Mouse (Mus musculus) intestine, embryonic 14.5 days (tissue): Measurements from ENCODE around the gene Agpat1. TPM values are rescaled to one million over a fixed set of nuclear protein-coding genes. Genes with fewer than 3 reads are reported as not detected.
A peak's percentile ranks its signal among the peaks of the same experiment; 100 is the strongest.

ENCODE experiments used
- ATAC-seq: fragments of 200-750 bp; cut with Nextera tagmentation; replicated peaks from 2 replicates; pipeline ENCODE4 v1.8.0; 2017; ENCODE audit warnings: low read depth, moderate number of reproducible peaks, moderate TSS enrichment, moderate library complexity; ENCODE audit not compliant: low FRiP score, low TSS enrichment
- DNase-seq: peaks from one replicate; pipeline ENCODE4 v3.0.0-alpha.2; 2018; ENCODE audit warnings: low spot score
- H3K27ac ChIP-seq: fragments of 300-500 bp; sonication (generic); 2 replicates; pipeline ENCODE4 v1.5.1; 2014; ENCODE audit warnings: low read depth, mild to moderate bottlenecking, control low read depth
- H3K27me3 ChIP-seq: fragments of 300-500 bp; sonication (generic); replicated peaks from 2 replicates; pipeline ENCODE4 v1.6.1; 2014; ENCODE audit warnings: low read length, control low read depth; ENCODE audit not compliant: control insufficient read depth, insufficient read depth
- H3K36me3 ChIP-seq: fragments of 300-500 bp; sonication (generic); 2 replicates; pipeline ENCODE4 v1.6.1; 2014; ENCODE audit warnings: low read length, control low read depth; ENCODE audit not compliant: control insufficient read depth, insufficient read depth
- H3K4me1 ChIP-seq: fragments of 300-500 bp; sonication (generic); replicated peaks from 2 replicates; pipeline ENCODE4 v1.6.1; 2014; ENCODE audit warnings: low read length, control low read depth, mixed read lengths; ENCODE audit not compliant: control insufficient read depth, insufficient read depth
- H3K4me2 ChIP-seq: fragments of 300-500 bp; sonication (generic); 2 replicates; pipeline ENCODE4 v1.6.1; 2014; ENCODE audit warnings: low read length
- H3K4me3 ChIP-seq: fragments of 300-500 bp; sonication (generic); 2 replicates; pipeline ENCODE4 v1.5.1; 2014; ENCODE audit warnings: low read depth, low read length, control low read depth, mixed read lengths
- H3K9ac ChIP-seq: fragments of 300-500 bp; sonication (generic); 2 replicates; pipeline ENCODE4 v1.6.1; 2014; ENCODE audit warnings: mild to moderate bottlenecking, low read length
- H3K9me3 ChIP-seq: fragments of 300-500 bp; sonication (generic); 2 replicates; pipeline ENCODE4 v1.6.1; 2016; ENCODE audit warnings: low read length, control low read depth; ENCODE audit not compliant: control insufficient read depth
- WGBS: fragments of 180-500 bp; shearing (Covaris S2); extraction: QIAGEN DNeasy Blood & Tissue Kit; methylation state at CpG from one replicate; pipeline ENCODE4 v1.1.7; 2014; 5-methylcytosine and 5-hydroxymethylcytosine counted together
- polyA plus RNA-seq: library from polyadenylated mRNA; unstranded; fragments of >200 nt; fragmentation: Nextera tagmentation; extraction: Ambion mirVana; gene quantifications from 2 replicates; pipeline ENCODE4 v1.2.1, GENCODE M21; 2014

The Agpat1 gene
- polyA plus RNA-seq, 1 experiment from 2014 or later = 62.3 TPM

- Histone ChIP-seq H3K4me2 (peak overlapping the region; percentile 98), H3K9me3 (no peaks in the 10 kb centered on the region), H3K4me3 (peak overlapping the region; percentile 83), H3K4me1 (peaks cover 57% of the 10 kb centered on the region), H3K27ac (peak overlapping the region; percentile 95), H3K36me3 (peaks cover 24% of the 10 kb centered on the region), H3K9ac (peak overlapping the region; percentile 91), H3K27me3 (no peaks in the 10 kb centered on the region)
- 1% methylated on average over 27 of the region's 32 CpGs for WGBS
- DNase-seq (peak; percentile 77), ATAC-seq (peak; percentile 17; the same call in 1 of the 2 replicates)
Measured at GRCm38 (mm10) chr17:34592581-34593549, 11.2 kb upstream of the Agpat1 start.

- WGBS = 32% methylated on average over 31 of the region's 34 CpGs
- DNase-seq (no peak), ATAC-seq (no peak)
- no peaks in the 10 kb centered on the region for H3K27me3 ChIP-seq
- peak overlapping the region; percentile 98 for H3K4me2 ChIP-seq
- H3K9ac ChIP-seq = peak overlapping the region; percentile 91
- H3K36me3 ChIP-seq = peaks cover 24% of the 10 kb centered on the region
- H3K4me3 ChIP-seq = peak overlapping the region; percentile 83
- no peaks in the 10 kb centered on the region for H3K9me3 ChIP-seq
- H3K27ac ChIP-seq = peak overlapping the region; percentile 95; the same call in 1 of the 2 replicates
- H3K4me1 ChIP-seq = peaks cover 56% of the 10 kb centered on the region
Measured at GRCm38 (mm10) chr17:34593752-34594525, 10.1 kb upstream of the Agpat1 start.

GRCm38 (mm10) chr17:34596098-34596497 lies 8.0 kb upstream of the Agpat1 start:
- no peak overlapping the region for H3K9ac ChIP-seq
- no peak overlapping the region for H3K4me2 ChIP-seq
- H3K27me3 ChIP-seq = no peaks in the 10 kb centered on the region
- H3K4me1 ChIP-seq = peaks cover 34% of the 10 kb centered on the region
- DNase-seq (no peak), ATAC-seq (no peak)
- 60% methylated on average over 8 of the region's 8 CpGs for WGBS
- H3K9me3 ChIP-seq = no peaks in the 10 kb centered on the region
- H3K36me3 ChIP-seq = peaks cover 35% of the 10 kb centered on the region
- no peak overlapping the region for H3K27ac ChIP-seq
- H3K4me3 ChIP-seq = no peak overlapping the region

DNA sequence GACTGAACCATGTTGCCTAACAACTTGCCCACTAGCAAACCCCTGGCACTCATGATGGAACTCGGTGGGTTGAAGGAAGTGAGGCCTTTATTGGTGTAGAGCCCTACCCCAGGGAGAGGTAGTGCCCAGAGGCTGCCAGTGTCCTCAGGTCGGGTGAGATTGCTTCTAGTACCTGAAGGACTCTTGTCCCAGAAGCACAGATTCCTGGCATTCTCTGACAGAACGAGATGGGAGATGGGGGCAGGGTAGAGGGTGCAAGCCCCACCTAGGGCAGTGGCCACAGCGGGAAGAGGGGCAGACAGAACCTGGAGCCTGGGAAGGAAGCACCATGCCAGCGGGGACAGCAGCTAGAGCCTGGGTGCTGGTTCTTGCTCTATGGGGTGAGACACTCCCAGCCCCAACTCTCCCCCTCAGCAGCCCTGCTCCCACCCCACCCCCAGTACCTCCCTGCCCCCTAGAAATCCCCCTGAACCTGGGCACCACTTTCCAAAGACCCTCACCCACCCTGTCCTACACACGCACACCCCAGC lies 6.4 kb upstream of the Agpat1 start, which contains the start of gene Ager:
TSS of gene Ager (plus strand) at position 297 of the 530 bp plus-strand sequence.
- H3K4me2 ChIP-seq = no peak within 1 kb of the TSS
- no peaks in the 10 kb centered on the region for H3K27me3 ChIP-seq
- no peak for DNase-seq
- H3K4me1 ChIP-seq = peaks cover 36% of the 10 kb centered on the region
- no peak within 1 kb of the TSS for H3K4me3 ChIP-seq
- WGBS = 18% methylated on average over 6 of the region's 6 CpGs
- no peaks in the 10 kb centered on the region for H3K9me3 ChIP-seq
- peaks cover 42% of the 10 kb centered on the region for H3K36me3 ChIP-seq
- ATAC-seq = no peak
- no peak within 1 kb of the TSS for H3K9ac ChIP-seq
- H3K27ac ChIP-seq = no peak within 1 kb of the TSS

- 76% methylated on average over 9 of the region's 9 CpGs for WGBS
- Histone ChIP-seq H3K4me2 (no peak overlapping the region), H3K9ac (no peak overlapping the region), H3K27me3 (no peaks in the 10 kb centered on the region), H3K4me1 (peaks cover 31% of the 10 kb centered on the region), H3K4me3 (no peak overlapping the region), H3K27ac (no peak overlapping the region), H3K9me3 (no peaks in the 10 kb centered on the region), H3K36me3 (peaks cover 35% of the 10 kb centered on the region)
- no peak for ATAC-seq
- DNase-seq = no peak
Measured at GRCm38 (mm10) chr17:34599891-34600290, 4.2 kb upstream of the Agpat1 start.

- H3K27ac ChIP-seq = no peak overlapping the region
- H3K9me3 ChIP-seq = no peaks in the 10 kb centered on the region
- H3K4me3 ChIP-seq = no peak overlapping the region
- H3K4me1 ChIP-seq = peaks cover 38% of the 10 kb centered on the region
- H3K4me2 ChIP-seq = no peak overlapping the region
- H3K27me3 ChIP-seq = no peaks in the 10 kb centered on the region
- DNase-seq (no peak), ATAC-seq (no peak)
- WGBS = 80% methylated on average over 12 of the region's 12 CpGs
- H3K9ac ChIP-seq = no peak overlapping the region
- H3K36me3 ChIP-seq = peaks cover 19% of the 10 kb centered on the region
Measured at GRCm38 (mm10) chr17:34601796-34602195, 2.3 kb upstream of the Agpat1 start.

DNA sequence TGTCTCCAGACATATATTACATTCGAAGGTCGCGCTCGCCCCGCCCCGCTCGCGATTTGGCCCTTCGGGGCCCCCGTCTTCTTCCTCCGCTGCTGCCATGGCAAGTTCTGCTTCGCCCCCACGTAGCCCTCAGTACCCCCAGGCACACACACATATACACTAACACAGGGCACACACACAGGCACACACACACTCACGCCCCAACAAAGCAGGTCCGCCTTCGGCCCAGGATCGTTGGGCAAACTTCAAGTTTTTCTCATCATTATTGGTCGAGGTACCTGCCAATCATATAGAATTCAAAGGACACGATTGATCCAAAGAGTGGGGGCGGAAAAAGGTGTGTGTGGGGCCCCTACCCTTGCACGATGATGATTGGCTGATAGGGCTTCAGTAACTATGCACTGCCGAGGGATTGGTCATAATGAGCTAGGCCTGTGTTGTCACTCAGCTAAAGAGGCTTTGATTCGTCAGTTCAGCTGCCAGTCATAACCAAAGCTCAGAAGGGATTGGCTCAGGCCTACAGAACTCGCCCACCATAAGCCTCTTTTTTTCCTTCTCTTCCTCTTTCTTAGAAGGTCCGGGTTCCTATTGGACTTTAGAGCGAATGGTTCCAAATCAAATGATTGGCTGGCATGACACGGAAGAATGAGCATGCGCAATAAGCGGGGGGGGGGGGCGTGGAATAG lies 544 bp upstream of the Agpat1 start, which contains the start of gene Rnf5:
TSS of gene Rnf5 (minus strand) at position 316 of the 686 bp plus-strand sequence.
- DNase-seq = peak; percentile 98
- WGBS = under 1% methylated on average over 30 of the region's 30 CpGs

More for the DNA sequence above, 544 bp upstream of the Agpat1 start, which contains the start of gene Rnf5:
- ATAC-seq = peak; percentile 98
- Histone ChIP-seq H3K4me2 (peak within 1 kb of the TSS; percentile 94), H3K4me3 (peak within 1 kb of the TSS; percentile 97), H3K4me1 (peaks cover 35% of the 10 kb centered on the region), H3K36me3 (peaks cover 24% of the 10 kb centered on the region), H3K27ac (peak within 1 kb of the TSS; percentile 90), H3K27me3 (no peaks in the 10 kb centered on the region), H3K9ac (peak within 1 kb of the TSS; percentile 86), H3K9me3 (no peaks in the 10 kb centered on the region)
